Mouse (Mus musculus): ENCODE data around the gene Parp14. TPM values are rescaled to one million over a fixed set of nuclear protein-coding genes. Genes with fewer than 3 reads are reported as not detected.

Gene Parp14
- polyA plus RNA-seq, 1 experiment from 2014 or later = 0.38 TPM

DNA sequence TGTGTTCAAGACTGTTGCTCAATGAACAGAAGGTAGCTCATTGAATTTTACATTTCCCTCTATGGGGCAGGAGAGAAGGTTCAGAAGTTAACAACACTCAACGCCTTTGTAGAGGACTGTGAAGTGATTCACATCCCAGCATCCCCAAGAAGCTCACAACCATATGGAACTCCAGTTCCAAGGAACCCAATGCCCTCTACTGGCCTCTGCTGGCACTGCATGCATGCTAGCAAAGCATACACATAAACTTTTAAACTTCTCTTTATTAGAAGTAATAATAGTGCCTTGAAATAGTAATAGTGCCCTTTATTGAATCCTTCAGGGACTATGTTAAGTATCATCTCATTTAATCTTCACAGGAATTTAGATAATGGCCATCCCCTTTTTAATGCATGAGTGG, 9.3 kb downstream of the Parp14 start:
- no peak for ATAC-seq (ENCODE audit: low read depth)
- H3K9me3 ChIP-seq = no peaks in the 10 kb centered on the region
- WGBS = 90% methylated on average over 1 of the region's 1 CpGs

DNA sequence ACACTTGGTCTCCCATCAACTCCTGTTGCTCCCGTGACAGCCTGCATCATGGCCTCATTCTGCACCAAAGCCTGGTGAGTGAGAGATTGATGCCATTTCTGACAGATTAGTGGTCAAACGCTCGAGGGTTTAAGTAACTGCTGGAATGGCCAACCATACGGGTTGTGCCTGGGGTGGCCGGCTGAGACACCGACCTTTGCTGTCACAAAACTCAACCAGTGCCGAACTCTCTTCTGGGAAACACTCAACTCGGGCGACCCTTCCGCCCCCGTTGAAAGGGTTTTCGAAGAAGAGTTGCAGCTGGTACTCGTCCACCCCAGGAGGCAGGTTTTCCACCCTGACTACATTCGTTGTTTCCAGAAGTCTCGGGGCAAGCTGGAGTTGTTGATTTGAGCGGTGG, 11.1 kb downstream of the Parp14 start:
- 89% methylated on average over 16 of the region's 16 CpGs for WGBS
- Histone ChIP-seq H3K4me2 (no peak overlapping the region), H3K4me3 (no peak overlapping the region), H3K27ac (replicated peaks) (no peak overlapping the region), H3K4me1 (replicated peaks) (no peaks in the 10 kb centered on the region), H3K36me3 (no peaks in the 10 kb centered on the region), H3K9me3 (no peaks in the 10 kb centered on the region), H3K9ac (no peak overlapping the region), H3K27me3 (no peaks in the 10 kb centered on the region)
- ATAC-seq (ENCODE audit: low read depth) = no peak

More for the DNA sequence above, 9.3 kb downstream of the Parp14 start:
- Histone ChIP-seq H3K4me3 (no peak overlapping the region), H3K4me2 (no peak overlapping the region), H3K36me3 (no peaks in the 10 kb centered on the region), H3K27me3 (no peaks in the 10 kb centered on the region), H3K27ac (replicated peaks) (no peak overlapping the region), H3K9ac (no peak overlapping the region), H3K4me1 (replicated peaks) (no peaks in the 10 kb centered on the region)

DNA sequence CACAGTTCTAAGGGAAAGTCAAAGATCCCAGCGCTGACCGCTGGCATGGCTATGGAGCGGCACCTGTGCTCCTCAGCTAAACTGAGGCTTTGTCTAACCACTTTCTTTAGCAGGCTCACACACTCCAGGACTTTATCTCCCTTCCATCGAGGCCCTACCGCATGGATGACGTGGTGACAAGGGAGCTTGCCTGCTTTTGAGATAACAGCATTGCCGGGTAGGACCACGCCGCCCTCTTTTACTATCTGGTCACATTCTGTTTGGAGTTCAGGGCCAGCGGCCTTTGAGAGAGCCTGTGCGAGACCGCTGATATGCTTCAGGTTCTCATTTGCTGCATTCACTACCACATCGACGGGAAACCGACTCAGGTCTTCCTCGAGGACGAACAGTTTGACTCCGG, 14.6 kb downstream of the Parp14 start:
- H3K9me3 ChIP-seq = no peaks in the 10 kb centered on the region
- H3K4me3 ChIP-seq = no peak overlapping the region
- H3K36me3 ChIP-seq = no peaks in the 10 kb centered on the region
- no peak overlapping the region for H3K27ac ChIP-seq (replicated peaks)
- H3K4me1 ChIP-seq (replicated peaks) = no peaks in the 10 kb centered on the region
- H3K27me3 ChIP-seq = no peaks in the 10 kb centered on the region
- ATAC-seq (ENCODE audit: low read depth) = no peak
- WGBS = 92% methylated on average over 18 of the region's 18 CpGs
- no peak overlapping the region for H3K9ac ChIP-seq
- no peak overlapping the region for H3K4me2 ChIP-seq

DNA sequence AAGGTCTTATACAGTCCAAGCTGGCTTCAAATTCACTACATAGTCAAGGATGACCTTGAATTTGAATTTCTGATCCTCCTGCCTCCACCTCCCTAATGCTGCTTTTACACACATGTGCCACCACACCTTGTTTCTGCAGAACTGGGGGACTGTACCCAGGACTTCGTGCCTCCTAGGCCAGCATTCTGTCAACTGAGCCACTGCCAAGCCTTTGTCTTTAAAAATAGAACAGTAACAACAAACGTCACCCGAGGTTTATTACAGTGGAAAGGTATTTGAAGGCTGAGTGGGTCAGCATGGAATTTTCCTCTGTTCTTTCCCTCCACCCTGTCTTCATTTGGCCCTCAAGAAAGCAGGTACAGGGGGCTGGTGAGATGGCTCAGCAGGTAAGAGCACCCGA, 15.5 kb downstream of the Parp14 start:
- ATAC-seq (ENCODE audit: low read depth) = no peak

DNA sequence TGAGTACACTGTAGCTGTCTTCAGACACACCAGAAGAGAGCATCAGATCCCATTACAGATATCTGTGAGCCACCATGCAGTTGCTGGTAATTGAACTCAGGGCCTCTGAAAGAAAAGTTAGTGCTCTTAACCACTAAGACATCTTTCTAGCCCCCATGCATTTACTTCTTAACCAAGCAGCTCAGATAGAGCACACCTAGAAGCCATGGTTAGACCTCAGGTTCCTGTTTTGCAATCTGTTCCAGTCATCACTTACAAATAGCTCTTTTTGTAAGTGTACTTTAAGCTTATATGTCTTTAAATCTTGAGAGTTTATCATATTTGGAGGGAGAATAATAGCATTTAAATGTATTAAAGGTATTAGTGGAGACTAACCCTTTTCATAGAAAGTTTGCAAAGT, 24.2 kb downstream of the Parp14 start:
- H3K4me3 ChIP-seq = no peak overlapping the region
- no peaks in the 10 kb centered on the region for H3K27me3 ChIP-seq
- no peak overlapping the region for H3K9ac ChIP-seq
- no peak overlapping the region for H3K27ac ChIP-seq (replicated peaks)
- no peak overlapping the region for H3K4me2 ChIP-seq
- ATAC-seq (ENCODE audit: low read depth) = no peak
- H3K36me3 ChIP-seq = no peaks in the 10 kb centered on the region
- H3K4me1 ChIP-seq (replicated peaks) = no peaks in the 10 kb centered on the region
- no peaks in the 10 kb centered on the region for H3K9me3 ChIP-seq

More for the DNA sequence above, 15.5 kb downstream of the Parp14 start:
- WGBS = 80% methylated on average over 4 of the region's 4 CpGs
- H3K36me3 ChIP-seq = no peaks in the 10 kb centered on the region
- H3K9ac ChIP-seq = no peak overlapping the region
- no peaks in the 10 kb centered on the region for H3K4me1 ChIP-seq (replicated peaks)
- H3K9me3 ChIP-seq = no peaks in the 10 kb centered on the region
- no peak overlapping the region for H3K4me2 ChIP-seq
- H3K27ac ChIP-seq (replicated peaks) = no peak overlapping the region
- H3K4me3 ChIP-seq = no peak overlapping the region
- H3K27me3 ChIP-seq = no peaks in the 10 kb centered on the region

DNA sequence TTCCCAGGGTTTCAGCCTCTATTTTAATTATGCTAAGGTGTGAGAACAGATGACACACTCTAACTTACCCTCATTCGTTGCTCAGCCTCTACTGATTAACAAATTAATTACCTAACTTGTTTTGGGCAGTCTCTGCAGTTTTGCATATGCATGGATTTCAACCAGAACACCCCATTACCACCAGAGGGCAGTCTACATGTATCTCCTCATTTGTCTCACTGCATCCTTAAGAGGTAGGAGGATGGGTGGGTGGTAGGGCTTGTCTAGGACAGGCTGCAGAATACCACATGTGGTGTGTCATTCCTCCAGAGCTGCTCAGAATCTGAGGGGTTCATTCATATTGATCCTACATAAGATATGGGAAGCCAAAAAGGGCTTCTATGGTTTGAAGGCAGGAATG, 31.7 kb downstream of the Parp14 start:
- ATAC-seq (ENCODE audit: low read depth) = no peak
- H3K4me3 ChIP-seq = no peak overlapping the region
- 22% methylated on average over 1 of the region's 1 CpGs for WGBS

DNA sequence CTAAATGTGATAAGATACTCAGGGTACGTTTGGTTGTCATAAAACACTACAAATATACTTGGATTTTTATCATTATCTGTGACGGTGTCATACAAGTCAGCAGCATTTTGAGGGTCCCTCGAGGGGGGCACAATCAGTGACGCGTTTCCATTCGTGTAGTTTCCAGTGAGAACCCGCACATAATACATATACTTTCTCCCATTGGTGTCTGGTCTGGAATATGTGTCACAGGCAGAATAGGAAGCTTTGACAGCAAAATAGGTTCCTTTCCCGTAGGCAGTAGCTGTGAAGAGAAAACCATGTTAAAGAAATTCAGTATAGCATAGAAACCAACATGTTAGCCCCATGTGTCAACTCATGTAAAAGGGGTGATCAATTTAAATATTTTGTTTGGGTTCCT, 36.7 kb downstream of the Parp14 start:
- Histone ChIP-seq H3K4me3 (no peak overlapping the region), H3K9me3 (no peaks in the 10 kb centered on the region), H3K36me3 (no peaks in the 10 kb centered on the region), H3K4me1 (replicated peaks) (no peaks in the 10 kb centered on the region), H3K27ac (replicated peaks) (no peak overlapping the region), H3K4me2 (no peak overlapping the region), H3K27me3 (no peaks in the 10 kb centered on the region), H3K9ac (no peak overlapping the region)
- ATAC-seq (ENCODE audit: low read depth) = no peak
- WGBS = 90% methylated on average over 8 of the region's 8 CpGs

More for the DNA sequence above, 31.7 kb downstream of the Parp14 start:
- H3K27me3 ChIP-seq = no peaks in the 10 kb centered on the region
- no peak overlapping the region for H3K9ac ChIP-seq
- no peaks in the 10 kb centered on the region for H3K36me3 ChIP-seq
- H3K9me3 ChIP-seq = no peaks in the 10 kb centered on the region
- H3K27ac ChIP-seq (replicated peaks) = no peak overlapping the region
- no peak overlapping the region for H3K4me2 ChIP-seq
- H3K4me1 ChIP-seq (replicated peaks) = no peaks in the 10 kb centered on the region

DNA sequence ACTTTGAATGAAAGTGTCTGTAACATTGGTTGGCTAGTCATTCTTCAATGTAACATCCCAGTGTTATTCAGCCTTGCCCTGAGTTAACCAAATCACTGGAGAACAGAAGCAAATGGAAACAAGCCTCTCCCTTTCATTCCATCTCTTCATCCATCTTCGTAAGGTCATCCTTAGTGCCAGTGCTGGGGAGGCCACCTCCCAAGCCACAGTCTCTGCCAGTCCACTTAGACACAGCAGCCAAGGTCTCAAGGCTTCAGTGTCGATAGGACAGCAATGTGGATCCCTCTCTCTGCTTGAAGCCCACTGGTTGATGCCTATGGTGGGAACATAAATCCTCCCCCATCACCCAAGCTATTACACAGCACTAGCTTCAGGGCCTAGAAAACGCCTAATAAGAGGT, 38.4 kb downstream of the Parp14 start:
- Histone ChIP-seq H3K36me3 (peaks cover 2% of the 10 kb centered on the region), H3K4me2 (no peak overlapping the region), H3K9ac (no peak overlapping the region), H3K27me3 (no peaks in the 10 kb centered on the region), H3K4me1 (replicated peaks) (no peaks in the 10 kb centered on the region), H3K4me3 (no peak overlapping the region), H3K9me3 (no peaks in the 10 kb centered on the region), H3K27ac (replicated peaks) (no peak overlapping the region)
- WGBS = 79% methylated on average over 3 of the region's 3 CpGs
- no peak for ATAC-seq (ENCODE audit: low read depth)

DNA sequence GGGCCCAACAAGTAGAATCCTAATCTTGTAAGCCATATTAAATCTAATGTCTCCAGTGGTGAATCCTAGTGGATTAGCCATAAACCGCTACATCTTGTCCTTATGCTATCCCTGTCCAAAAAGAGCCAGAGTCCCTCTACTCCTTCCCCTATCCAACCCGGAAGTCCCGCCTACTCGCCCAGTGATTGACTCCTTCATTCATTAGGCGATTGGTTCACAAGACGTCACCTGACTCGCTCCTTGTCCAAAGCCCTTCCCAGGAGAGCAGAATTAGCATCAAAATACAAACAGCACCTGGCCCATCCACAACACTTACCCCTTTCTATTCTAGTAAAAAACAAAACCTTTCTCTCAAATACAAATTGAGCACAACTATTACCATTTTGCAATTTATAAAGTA, 41.3 kb downstream of the Parp14 start:
- Histone ChIP-seq H3K36me3 (peaks cover 28% of the 10 kb centered on the region), H3K27ac (replicated peaks) (no peak overlapping the region), H3K4me2 (no peak overlapping the region), H3K4me3 (no peak overlapping the region), H3K4me1 (replicated peaks) (no peaks in the 10 kb centered on the region), H3K27me3 (no peaks in the 10 kb centered on the region), H3K9me3 (0 out of 2 replicates have a peak, but pooled peaks cover 3% of the 10 kb centered on the region), H3K9ac (no peak overlapping the region)
- 31% methylated on average over 7 of the region's 7 CpGs for WGBS
- ATAC-seq (ENCODE audit: low read depth) = no peak

DNA sequence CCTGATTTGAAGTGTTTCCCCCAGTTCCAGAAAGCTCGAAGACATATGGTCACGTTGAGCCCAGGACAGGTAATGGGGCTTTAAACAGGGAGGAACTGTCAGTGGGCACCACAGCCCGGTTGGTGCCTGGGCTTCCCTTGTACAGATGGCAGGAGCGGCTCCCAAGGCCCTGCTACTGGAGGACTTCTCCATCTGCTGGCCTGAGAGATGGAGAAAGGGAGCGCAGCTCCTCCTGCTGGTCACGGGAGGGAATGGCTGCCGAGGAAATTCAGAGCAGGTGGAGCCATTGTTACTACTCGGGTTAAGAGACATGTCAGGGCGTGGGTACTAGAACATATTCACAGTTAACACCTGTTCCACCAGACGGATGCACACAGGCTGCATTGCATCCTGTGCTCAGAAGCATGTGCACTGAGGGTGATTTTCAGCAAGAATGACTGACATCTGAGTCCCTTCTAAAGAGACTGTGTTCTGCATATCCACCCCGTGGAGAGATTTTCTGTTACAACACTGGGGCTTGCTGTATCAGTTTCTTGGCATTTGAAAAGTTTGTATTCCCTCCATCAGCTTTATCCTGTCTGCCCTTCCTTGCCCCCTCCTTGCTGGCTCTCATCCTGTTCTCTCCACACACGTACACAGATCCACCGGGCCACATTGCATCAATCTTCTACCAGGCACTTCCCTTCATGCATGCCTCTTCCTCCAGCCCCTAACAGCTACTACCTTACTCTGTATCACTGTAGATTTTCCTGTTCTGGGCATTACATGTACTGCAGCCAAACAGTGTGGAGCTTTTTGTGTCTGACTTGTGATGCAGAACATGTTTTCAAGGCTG, 53.9 kb downstream of the Parp14 start:
- no peaks in the 10 kb centered on the region for H3K4me1 ChIP-seq (replicated peaks)
- ATAC-seq (ENCODE audit: low read depth) = peak; percentile 92
- 38% methylated on average over 13 of the region's 13 CpGs for WGBS
- 0 out of 2 replicates have a peak, but pooled peaks cover 14% of the 10 kb centered on the region for H3K36me3 ChIP-seq
- no peak overlapping the region for H3K4me3 ChIP-seq
- no peak overlapping the region for H3K4me2 ChIP-seq
- no peak overlapping the region for H3K27ac ChIP-seq (replicated peaks)
- H3K9ac ChIP-seq = no peak overlapping the region
- H3K9me3 ChIP-seq = no peaks in the 10 kb centered on the region
- no peaks in the 10 kb centered on the region for H3K27me3 ChIP-seq

DNA sequence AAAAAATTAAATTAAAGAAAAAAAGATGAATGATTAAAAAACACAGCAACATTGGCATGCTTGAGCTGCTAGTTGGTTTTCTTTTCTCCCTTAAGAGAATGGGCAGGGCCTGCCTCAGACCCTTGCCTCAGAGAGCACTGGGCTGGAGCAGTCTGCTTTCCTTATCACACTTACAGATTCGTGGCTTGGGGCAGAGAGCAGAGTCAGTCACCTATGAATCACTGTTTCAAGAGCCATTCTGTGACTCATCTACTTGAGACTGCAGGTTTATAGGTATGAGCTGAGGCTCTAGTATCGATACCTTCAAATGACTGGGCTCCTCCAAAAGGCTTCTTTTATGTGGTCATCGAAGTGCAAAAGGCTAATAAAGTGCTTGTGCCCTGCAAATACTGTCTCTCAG, 58.2 kb downstream of the Parp14 start:
- no peaks in the 10 kb centered on the region for H3K9me3 ChIP-seq

DNA sequence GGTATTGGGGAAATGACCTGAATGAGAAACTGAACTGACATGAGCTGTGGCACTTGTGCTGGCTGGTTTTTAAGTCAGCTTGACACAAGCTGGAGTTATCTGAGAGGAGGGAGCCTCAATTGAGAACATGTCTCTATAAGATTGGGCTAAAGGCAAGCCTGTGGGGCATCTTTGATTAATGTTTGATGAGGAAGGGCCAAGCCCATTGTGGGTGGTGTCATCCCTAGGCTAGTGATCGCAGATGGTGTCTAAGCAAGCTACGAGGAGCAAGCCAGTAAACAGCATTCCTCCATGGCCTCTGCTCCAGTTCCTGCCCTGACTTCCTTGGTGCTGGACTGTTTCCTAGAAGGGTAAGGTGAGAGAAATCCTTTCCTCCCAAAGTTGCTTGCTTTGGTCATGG, 62.5 kb downstream of the Parp14 start:
- Histone ChIP-seq H3K4me1 (replicated peaks) (no peaks in the 10 kb centered on the region), H3K4me2 (no peak overlapping the region), H3K27me3 (no peaks in the 10 kb centered on the region), H3K27ac (replicated peaks) (no peak overlapping the region), H3K4me3 (no peak overlapping the region), H3K9ac (no peak overlapping the region), H3K9me3 (no peaks in the 10 kb centered on the region), H3K36me3 (peaks cover 11% of the 10 kb centered on the region; the same call in 1 of the 2 replicates)
- WGBS = 98% methylated on average over 2 of the region's 2 CpGs
- no peak for ATAC-seq (ENCODE audit: low read depth)

More for the DNA sequence above, 58.2 kb downstream of the Parp14 start:
- WGBS = 68% methylated on average over 3 of the region's 3 CpGs
- Histone ChIP-seq H3K36me3 (0 out of 2 replicates have a peak, but pooled peaks cover 5% of the 10 kb centered on the region), H3K27ac (replicated peaks) (no peak overlapping the region), H3K4me2 (no peak overlapping the region), H3K4me3 (no peak overlapping the region), H3K4me1 (replicated peaks) (no peaks in the 10 kb centered on the region), H3K27me3 (no peaks in the 10 kb centered on the region), H3K9ac (no peak overlapping the region)
- ATAC-seq (ENCODE audit: low read depth) = no peak

DNA sequence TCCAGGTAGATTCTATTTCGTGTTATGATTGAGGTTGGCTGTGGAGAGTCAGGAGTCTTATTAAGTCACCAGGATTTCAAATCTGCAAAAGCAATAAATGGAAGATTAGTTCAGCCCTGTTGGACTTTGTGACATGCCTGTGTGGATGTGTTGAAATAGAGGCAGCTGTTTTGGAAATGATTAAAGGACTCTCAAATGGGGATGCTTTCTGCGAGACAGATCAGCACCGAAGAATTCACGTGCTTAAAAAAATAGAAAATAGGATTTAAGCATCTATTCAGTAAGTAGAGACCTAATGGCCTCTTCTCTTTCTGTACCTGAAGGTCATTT, 63.7 kb downstream of the Parp14 start:
- Histone ChIP-seq H3K27ac (replicated peaks) (no peak overlapping the region), H3K36me3 (peaks cover 11% of the 10 kb centered on the region; the same call in 1 of the 2 replicates), H3K4me2 (no peak overlapping the region), H3K4me3 (no peak overlapping the region), H3K4me1 (replicated peaks) (no peaks in the 10 kb centered on the region), H3K9ac (no peak overlapping the region), H3K9me3 (no peaks in the 10 kb centered on the region), H3K27me3 (no peaks in the 10 kb centered on the region)
- WGBS = 81% methylated on average over 4 of the region's 4 CpGs
- ATAC-seq (ENCODE audit: low read depth) = no peak
